Mouse (Mus musculus): ENCODE data around the gene Dhrs1.

DNA sequence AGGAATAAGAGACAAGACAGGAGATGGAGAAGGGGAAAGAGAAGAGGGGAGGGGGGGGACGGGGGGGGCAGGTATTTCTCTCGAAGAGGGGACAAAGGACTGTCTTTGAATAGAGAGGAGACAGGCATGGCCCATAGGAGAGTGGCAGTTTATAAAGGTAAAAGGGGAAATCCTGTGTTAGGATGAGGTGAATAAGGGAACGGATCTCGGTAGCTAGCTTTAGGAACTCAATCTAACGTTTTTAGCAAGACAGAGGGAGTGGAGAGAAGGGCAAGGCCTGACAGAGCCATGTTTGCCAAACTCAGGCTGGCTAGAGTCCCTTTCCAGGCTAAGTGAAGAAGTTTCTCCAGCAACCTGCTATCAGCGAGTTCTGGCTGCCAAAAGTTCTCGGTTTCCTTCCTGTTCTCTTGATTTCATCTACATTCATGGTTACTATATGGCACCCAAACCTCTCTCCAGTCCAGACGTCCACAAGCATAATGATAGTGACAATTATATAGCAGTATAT is 23.0 kb downstream of the Dhrs1 start:
- TF ChIP-seq CTCF (IDR thresholded peaks at IDR 0.05; ENCODE audit: low read depth, low read length) (no peak), POLR2A (IDR thresholded peaks at IDR 0.05; ENCODE audit: borderline replicate concordance, low read depth, low read length) (no peak)
